Mouse (Mus musculus): ENCODE data around the gene Trim58.
A peak's percentile ranks its signal among the peaks of the same experiment; 100 is the strongest.

The Trim58 gene

DNA sequence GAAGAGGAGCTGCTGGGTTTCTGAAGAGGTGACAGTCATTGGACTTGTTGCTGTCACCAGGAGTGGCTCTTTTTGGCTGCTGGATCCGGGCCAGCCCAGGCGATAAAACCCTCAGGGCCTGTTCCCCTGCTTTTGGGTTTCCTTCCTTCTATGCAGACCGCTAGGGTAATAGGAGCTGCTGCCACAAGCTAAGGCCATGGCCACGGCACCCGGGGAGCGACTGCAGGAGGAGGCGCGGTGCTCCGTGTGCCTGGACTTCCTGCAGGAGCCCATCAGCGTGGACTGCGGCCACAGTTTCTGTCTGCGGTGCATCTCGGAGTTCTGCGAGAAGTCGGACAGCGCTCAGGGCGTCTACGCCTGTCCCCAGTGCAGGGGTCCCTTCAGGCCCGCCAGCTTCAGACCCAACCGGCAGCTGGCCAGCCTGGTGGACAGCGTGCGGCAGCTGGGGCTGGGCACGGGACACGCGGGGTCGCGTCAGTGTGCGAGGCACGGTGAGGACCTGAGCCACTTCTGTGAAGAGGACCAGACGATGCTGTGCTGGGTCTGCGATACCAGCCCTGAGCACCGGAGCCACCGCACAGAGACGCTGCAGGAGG is at the start of gene Trim58:
TSS of gene Trim58 (plus strand) at position 194 of the 596 bp plus-strand sequence.
- no peak for DNase-seq

DNA sequence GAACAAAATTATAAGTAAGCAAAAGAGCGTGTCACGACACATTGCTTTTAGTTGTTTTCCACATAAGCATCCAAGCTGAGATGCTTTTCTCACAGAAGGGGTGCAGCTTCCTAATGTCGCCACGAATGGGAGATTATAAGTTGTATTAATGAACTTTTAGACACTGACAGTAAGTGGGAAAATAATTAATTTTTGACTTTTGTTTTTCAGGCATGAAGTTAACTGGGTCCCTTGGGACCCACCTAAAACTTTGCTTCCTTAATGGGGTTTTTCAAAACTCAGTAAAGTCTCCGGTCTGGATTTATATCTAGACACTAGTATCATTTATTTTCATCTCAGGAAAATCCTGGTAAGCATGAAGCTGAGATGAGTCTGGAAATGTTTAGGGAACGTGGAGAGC is 45.5 kb upstream of the Trim58 start, which contains the start of gene Olfr324:
TSS of gene Olfr324 (plus strand) at position 301 of the 400 bp plus-strand sequence.
- no peak for DNase-seq

- DNase-seq, result no peak
Observed at GRCm38 (mm10) chr11:58597837-58598236, 42.4 kb upstream of the Trim58 start.

- DNase-seq, result no peak
Observed at GRCm38 (mm10) chr11:58602062-58602461, 38.2 kb upstream of the Trim58 start.

DNA sequence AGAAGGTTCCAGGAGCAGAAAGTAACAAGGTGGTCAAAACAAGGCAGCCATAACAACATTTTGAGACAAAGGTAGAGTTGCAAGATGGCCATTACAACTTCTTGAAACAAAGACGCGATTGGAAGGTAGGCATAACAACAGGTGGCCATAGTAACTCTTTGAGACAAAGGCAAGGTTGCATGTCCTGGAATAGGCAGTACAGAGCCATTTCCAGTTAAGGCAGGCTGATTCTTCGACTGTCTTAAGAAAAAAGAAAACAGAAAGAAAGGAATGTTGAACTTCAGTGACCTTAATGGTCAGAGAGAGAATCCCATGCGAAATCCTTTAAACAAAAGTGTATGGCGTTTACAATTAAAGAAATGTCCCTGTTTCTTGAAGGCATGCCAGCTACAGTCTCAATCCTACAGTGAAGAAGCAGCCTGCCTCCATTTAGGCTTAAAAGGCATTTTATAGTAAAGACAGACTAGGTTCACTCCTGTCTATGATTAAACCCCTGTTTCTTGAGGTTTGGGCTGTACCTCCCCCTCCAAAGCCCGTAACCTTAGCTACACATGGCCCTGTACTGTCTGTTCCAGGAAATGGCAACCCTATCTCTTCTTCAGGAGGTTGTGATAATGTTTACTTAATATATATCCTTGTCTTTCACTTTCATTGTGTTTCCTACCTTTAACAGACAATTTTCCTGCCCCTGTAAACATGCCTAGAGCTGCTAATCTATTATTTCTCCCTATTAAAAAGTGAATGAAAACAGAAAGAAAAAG is 37.3 kb upstream of the Trim58 start:
- no peak for DNase-seq

- DNase-seq, result no peak
Observed at GRCm38 (mm10) chr11:58604688-58605087, 35.6 kb upstream of the Trim58 start.

DNA sequence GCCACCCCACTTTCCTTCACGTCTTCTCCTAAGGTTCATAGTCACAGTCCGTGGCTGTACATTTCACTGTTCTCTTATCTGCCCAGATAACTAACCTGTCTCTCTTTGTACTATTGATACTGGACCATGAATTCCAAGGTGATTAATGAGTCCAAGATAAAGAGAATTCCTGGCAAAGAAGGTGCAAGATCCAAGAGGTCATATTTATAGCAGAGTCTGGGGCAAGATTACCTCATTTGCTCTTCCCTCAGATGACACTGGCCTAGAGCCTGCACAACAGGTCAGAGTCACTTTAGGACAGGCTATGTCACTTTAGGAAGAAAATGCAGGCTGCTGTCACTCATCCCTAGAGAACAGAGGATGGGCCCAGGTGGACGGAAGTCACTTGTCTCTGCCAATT is 35.0 kb upstream of the Trim58 start:
- DNase-seq, result no peak

DNA sequence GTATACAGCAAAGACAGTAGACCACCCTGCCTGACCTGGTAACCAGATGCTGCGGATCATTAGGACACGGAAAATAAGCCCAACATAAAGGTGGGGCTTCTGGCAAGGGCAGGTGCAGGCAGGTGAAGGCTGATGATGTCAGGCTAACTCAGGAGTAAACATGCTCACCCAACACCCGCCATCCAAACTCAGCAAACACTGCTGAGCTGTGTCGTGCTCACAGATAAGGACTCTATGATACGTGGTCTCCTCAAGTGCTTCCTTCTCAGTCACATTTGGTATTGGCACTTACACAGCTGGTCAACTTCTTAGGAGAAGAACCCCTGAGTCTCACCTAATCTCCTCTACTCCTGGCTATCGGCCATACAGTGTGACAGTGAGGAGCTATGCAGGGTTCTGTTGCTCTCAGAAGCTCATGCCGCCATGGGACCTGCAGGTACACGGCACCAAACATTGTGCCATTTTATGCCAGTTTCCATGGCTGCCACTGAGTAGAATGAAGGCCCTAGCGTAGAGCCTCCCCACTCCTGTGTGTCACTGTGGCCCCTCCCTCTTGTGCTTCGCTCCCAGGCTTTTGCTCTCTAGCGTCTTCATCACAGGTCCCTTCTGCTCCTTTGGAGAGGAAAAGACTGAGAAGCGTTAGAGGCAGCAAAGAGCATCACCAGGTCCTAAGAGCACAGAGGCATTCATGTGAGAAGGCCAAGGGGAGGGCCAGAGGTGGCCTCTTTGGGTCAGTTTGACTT is 33.9 kb upstream of the Trim58 start:
- no peak for DNase-seq

GRCm38 (mm10) chr11:58607030-58607429 is 33.2 kb upstream of the Trim58 start:
- no peak for DNase-seq

DNA sequence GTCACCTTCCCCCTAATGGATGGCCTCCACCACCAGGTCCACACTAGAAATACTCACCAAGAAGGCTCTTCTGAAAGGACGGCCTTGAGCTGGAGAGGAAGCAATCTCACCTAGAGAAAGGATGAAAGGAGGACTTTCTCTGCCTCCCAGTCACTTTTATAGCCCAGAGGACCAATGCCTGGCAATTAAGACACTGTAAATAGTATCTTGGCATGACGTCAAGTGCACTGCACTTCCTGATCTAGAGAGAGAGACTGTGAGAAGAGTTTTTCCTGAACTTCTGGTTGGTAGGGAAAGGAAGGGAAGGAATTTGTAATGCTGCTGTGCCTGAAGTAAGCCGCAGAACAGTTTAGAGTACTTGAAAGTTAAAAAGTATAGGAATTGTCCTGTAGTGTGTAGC is 26.9 kb upstream of the Trim58 start:
- no peak for DNase-seq

GRCm38 (mm10) chr11:58614526-58614925 is 25.7 kb upstream of the Trim58 start:
- DNase-seq, result peak; percentile 15

GRCm38 (mm10) chr11:58615975-58616374 is 24.3 kb upstream of the Trim58 start, which contains the start of gene 2210407C18Rik:
TSS of gene 2210407C18Rik (minus strand) at chr11:58616075.
- DNase-seq, result no peak

DNA sequence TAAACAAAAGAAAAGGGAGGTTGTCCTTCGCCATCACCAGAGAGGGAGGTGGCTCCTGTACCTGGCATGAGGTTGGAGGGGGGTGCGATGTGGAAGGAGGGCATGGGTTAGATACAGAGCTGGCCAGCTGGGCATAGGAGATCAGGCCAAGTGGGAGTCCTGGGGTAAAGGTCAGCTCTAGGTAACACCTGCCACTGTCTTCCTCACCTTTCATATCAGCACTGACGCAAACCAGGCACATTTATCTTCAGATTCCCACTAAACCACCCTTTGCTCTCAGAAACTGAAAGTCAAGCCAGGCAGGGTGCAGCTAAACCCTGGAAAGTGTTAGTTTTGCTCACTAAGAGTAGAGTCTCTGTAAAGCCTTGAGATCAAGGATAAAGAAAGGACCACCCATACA is 21.9 kb upstream of the Trim58 start:
- no peak for DNase-seq

DNA sequence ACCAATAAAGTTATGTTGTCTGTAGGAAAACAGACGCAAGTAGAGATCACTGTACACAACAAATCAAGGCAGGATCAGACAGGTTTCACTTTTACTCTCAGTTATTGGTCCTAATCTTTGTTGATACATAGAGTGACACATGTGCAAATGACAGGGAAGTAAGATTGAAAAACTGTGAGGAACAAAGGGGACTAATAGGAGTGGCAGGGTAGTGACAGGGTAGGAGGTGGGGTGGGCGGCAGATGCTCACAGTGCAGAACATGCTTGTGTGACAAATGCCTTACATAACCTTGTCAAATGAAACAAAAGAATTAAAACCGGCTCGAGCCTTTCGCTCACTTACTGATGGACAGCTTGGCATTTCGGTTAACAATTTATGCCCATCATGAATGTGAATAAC is 21.5 kb upstream of the Trim58 start:
- DNase-seq, result no peak

- DNase-seq, result no peak
Observed at GRCm38 (mm10) chr11:58626146-58626545, 14.1 kb upstream of the Trim58 start.

GRCm38 (mm10) chr11:58630401-58630800 is 9.9 kb upstream of the Trim58 start, which contains the start of gene Olfr323:
TSS of gene Olfr323 (minus strand) at chr11:58630501.
- DNase-seq, result no peak

DNA sequence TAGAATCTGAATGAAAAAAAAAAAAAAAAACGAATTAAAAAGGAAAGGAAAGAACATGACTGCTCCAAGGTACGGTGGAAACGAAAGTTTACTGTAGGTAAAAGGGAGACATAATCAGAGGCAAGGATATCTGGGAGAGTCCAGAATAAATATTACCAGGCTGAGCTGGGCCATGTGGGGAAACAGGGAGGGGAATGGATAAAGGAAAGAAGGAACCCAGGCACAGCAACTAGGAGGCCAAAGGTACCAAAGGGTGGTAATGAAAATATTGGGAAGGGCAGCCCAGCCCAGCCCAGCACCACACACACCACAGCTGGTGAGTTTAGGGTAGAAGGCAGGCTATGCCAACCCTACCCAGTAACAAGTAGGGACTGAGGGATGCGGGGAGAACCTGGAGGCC is 5.4 kb upstream of the Trim58 start:
- DNase-seq, result no peak

GRCm38 (mm10) chr11:58636376-58636977 is 3.8 kb upstream of the Trim58 start:
- peak; percentile 30 for DNase-seq

- DNase-seq, result peak; percentile 1
Observed at GRCm38 (mm10) chr11:58638176-58638701, 2.0 kb upstream of the Trim58 start.

- DNase-seq, result no peak
Observed at GRCm38 (mm10) chr11:58641057-58641456, 792 bp downstream of the Trim58 start.

DNA sequence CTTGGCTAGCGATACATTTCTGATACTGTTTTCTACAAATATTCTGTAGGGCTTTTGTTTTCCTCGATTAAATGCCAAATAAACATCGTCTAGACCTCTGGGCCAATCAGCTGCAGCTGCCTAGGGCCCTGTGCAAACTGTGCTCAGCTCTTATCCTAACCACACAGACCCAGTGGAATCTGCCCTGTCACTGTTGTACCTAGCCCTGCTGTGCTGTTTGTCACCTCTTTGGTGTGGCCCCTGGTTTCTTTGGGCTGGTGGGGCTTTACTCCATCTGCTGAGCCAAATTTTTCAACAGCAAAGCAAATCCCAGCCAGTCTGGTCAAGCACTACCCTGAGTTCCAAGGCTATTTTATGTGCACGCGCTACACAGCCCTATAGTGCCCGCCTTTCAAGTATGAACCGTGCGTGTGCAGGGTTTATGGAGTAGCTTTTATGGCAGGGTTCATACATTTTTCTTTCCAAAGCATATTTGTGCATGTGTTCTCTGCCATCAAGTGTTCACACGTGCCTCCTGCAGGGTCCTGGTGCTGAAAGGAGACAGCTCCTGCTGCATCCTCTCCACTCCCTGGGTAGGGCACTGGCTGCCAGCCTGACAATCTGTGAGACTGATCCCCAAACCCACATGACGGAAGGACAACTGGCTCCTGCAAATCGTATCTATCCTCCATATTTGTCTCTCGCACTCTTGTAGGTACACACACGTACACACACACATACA is 1.5 kb downstream of the Trim58 start:
- DNase-seq, result no peak

DNA sequence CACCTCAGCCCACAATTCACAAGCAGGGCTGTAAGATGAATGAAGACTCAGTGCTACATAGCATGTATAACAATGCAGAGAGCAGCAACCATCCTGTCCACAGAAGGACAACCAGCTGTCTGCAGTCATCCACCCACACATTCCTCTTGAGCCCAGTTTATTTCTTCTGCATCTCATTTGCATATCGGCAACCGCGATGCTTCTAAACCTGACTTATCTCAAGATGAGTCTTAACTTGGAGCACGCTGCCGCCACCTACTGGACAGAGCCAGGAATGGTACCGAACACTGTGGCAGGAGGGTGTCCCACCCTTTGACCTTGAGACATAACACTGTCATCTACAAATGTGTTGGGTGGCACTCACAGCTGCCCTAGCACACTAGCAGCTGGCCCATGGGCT is 3.1 kb downstream of the Trim58 start:
- DNase-seq, result peak; percentile 31

All from lung, postnatal 36 days (tissue).